Mouse (Mus musculus): ENCODE results near the gene Ccnb1. TPM values are rescaled to one million over a fixed set of nuclear protein-coding genes. Genes with fewer than 3 reads are reported as not detected.

Ccnb1 gene
- polyA plus RNA-seq, 1 experiment from 2014 or later = 278 TPM

- H3K4me1 ChIP-seq = no peaks in the 10 kb centered on the region
- WGBS = 73% methylated on average over 4 of the region's 4 CpGs
Measured at GRCm38 (mm10) chr13:100754186-100754585, 32.2 kb downstream of the Ccnb1 start.

GRCm38 (mm10) chr13:100753011-100753410 is 33.4 kb downstream of the Ccnb1 start:
- no peak overlapping the region for H3K27ac ChIP-seq (replicated peaks)
- ATAC-seq (ENCODE audit: low FRiP score, low read depth) = no peak
- 79% methylated on average over 6 of the region's 6 CpGs for WGBS

More at GRCm38 (mm10) chr13:100754186-100754585, 32.2 kb downstream of the Ccnb1 start:
- peaks cover under 1% of the 10 kb centered on the region; the same call in 1 of the 2 replicates for H3K36me3 ChIP-seq
- no peaks in the 10 kb centered on the region for H3K9me3 ChIP-seq
- no peak overlapping the region for H3K27ac ChIP-seq (replicated peaks)
- no peaks in the 10 kb centered on the region; the same call in 1 of the 2 replicates for H3K27me3 ChIP-seq
- no peak overlapping the region for H3K4me2 ChIP-seq (replicated peaks)
- ATAC-seq (ENCODE audit: low FRiP score, low read depth) = no peak
- H3K9ac ChIP-seq (replicated peaks) = no peak overlapping the region
- no peak overlapping the region for H3K4me3 ChIP-seq

GRCm38 (mm10) chr13:100752529-100752928 is 33.8 kb downstream of the Ccnb1 start:
- no peak overlapping the region for H3K4me3 ChIP-seq
- no peak for ATAC-seq (ENCODE audit: low FRiP score, low read depth)
- no peak overlapping the region for H3K4me2 ChIP-seq (replicated peaks)
- H3K27ac ChIP-seq (replicated peaks) = no peak overlapping the region
- H3K9ac ChIP-seq (replicated peaks) = no peak overlapping the region
- 94% methylated on average over 8 of the region's 8 CpGs for WGBS
- H3K27me3 ChIP-seq = no peaks in the 10 kb centered on the region; the same call in 1 of the 2 replicates
- no peaks in the 10 kb centered on the region for H3K9me3 ChIP-seq
- no peaks in the 10 kb centered on the region for H3K36me3 ChIP-seq
- no peaks in the 10 kb centered on the region for H3K4me1 ChIP-seq

More at GRCm38 (mm10) chr13:100753011-100753410, 33.4 kb downstream of the Ccnb1 start:
- Histone ChIP-seq H3K9ac (replicated peaks) (no peak overlapping the region), H3K27me3 (no peaks in the 10 kb centered on the region; the same call in 1 of the 2 replicates), H3K9me3 (no peaks in the 10 kb centered on the region), H3K36me3 (no peaks in the 10 kb centered on the region), H3K4me2 (replicated peaks) (no peak overlapping the region), H3K4me1 (no peaks in the 10 kb centered on the region), H3K4me3 (no peak overlapping the region)

- Histone ChIP-seq H3K27ac (replicated peaks) (no peak overlapping the region), H3K4me1 (no peaks in the 10 kb centered on the region), H3K4me3 (no peak overlapping the region), H3K9me3 (no peaks in the 10 kb centered on the region), H3K27me3 (no peaks in the 10 kb centered on the region; the same call in 1 of the 2 replicates), H3K9ac (replicated peaks) (no peak overlapping the region), H3K4me2 (replicated peaks) (no peak overlapping the region), H3K36me3 (no peaks in the 10 kb centered on the region)
- 86% methylated on average over 3 of the region's 3 CpGs for WGBS
- no peak for ATAC-seq (ENCODE audit: low FRiP score, low read depth)
Measured at GRCm38 (mm10) chr13:100751402-100751801, 35.0 kb downstream of the Ccnb1 start.

GRCm38 (mm10) chr13:100750799-100751198 is 35.6 kb downstream of the Ccnb1 start:
- Histone ChIP-seq H3K9me3 (no peaks in the 10 kb centered on the region), H3K9ac (replicated peaks) (no peak overlapping the region), H3K36me3 (no peaks in the 10 kb centered on the region), H3K27ac (replicated peaks) (no peak overlapping the region), H3K4me2 (replicated peaks) (no peak overlapping the region), H3K4me1 (no peaks in the 10 kb centered on the region), H3K4me3 (no peak overlapping the region), H3K27me3 (no peaks in the 10 kb centered on the region; the same call in 1 of the 2 replicates)
- no peak for ATAC-seq (ENCODE audit: low FRiP score, low read depth)
- 89% methylated on average over 5 of the region's 5 CpGs for WGBS

- Histone ChIP-seq H3K27me3 (no peaks in the 10 kb centered on the region; the same call in 1 of the 2 replicates), H3K9ac (replicated peaks) (no peak overlapping the region), H3K4me1 (no peaks in the 10 kb centered on the region; the same call in 1 of the 2 replicates), H3K4me2 (replicated peaks) (no peak overlapping the region), H3K9me3 (no peaks in the 10 kb centered on the region), H3K36me3 (no peaks in the 10 kb centered on the region), H3K27ac (replicated peaks) (no peak overlapping the region), H3K4me3 (no peak overlapping the region)
- ATAC-seq (ENCODE audit: low FRiP score, low read depth) = no peak
- WGBS = 46% methylated on average over 8 of the region's 8 CpGs
Measured at GRCm38 (mm10) chr13:100748638-100749037, 37.7 kb downstream of the Ccnb1 start.

- Histone ChIP-seq H3K27ac (replicated peaks) (no peak overlapping the region), H3K36me3 (no peaks in the 10 kb centered on the region), H3K9me3 (no peaks in the 10 kb centered on the region), H3K27me3 (no peaks in the 10 kb centered on the region; the same call in 1 of the 2 replicates), H3K4me1 (peaks cover 8% of the 10 kb centered on the region; the same call in 1 of the 2 replicates), H3K4me2 (replicated peaks) (no peak overlapping the region), H3K9ac (replicated peaks) (no peak overlapping the region), H3K4me3 (no peak overlapping the region)
- WGBS = 92% methylated on average over 3 of the region's 3 CpGs
- ATAC-seq (ENCODE audit: low FRiP score, low read depth) = no peak
Measured at GRCm38 (mm10) chr13:100746090-100746489, 40.3 kb downstream of the Ccnb1 start.

- Histone ChIP-seq H3K27me3 (no peaks in the 10 kb centered on the region), H3K36me3 (no peaks in the 10 kb centered on the region), H3K9me3 (no peaks in the 10 kb centered on the region), H3K27ac (replicated peaks) (peak within 1 kb of the TSS; percentile 93), H3K4me2 (replicated peaks) (peak within 1 kb of the TSS; percentile 54), H3K4me3 (peak within 1 kb of the TSS; percentile 87), H3K9ac (replicated peaks) (peak within 1 kb of the TSS; percentile 76), H3K4me1 (peaks cover 8% of the 10 kb centered on the region; the same call in 1 of the 2 replicates)
- WGBS = under 1% methylated on average over 52 of the region's 52 CpGs
- peak; percentile 97 for ATAC-seq (ENCODE audit: low FRiP score, low read depth)
Measured at GRCm38 (mm10) chr13:100744036-100744744, 42.2 kb downstream of the Ccnb1 start, which contains the start of gene Mrps36. Mrps36 (minus strand) TSS chr13:100744659.

GRCm38 (mm10) chr13:100743346-100744035 is 42.9 kb downstream of the Ccnb1 start:
- no peaks in the 10 kb centered on the region for H3K36me3 ChIP-seq
- no peaks in the 10 kb centered on the region for H3K9me3 ChIP-seq
- H3K9ac ChIP-seq (replicated peaks) = peak overlapping the region; percentile 76
- 68% methylated on average over 11 of the region's 11 CpGs for WGBS
- peak; percentile 41 for ATAC-seq (ENCODE audit: low FRiP score, low read depth)
- peaks cover 8% of the 10 kb centered on the region; the same call in 1 of the 2 replicates for H3K4me1 ChIP-seq
- peak overlapping the region; percentile 54 for H3K4me2 ChIP-seq (replicated peaks)
- H3K27ac ChIP-seq (replicated peaks) = peak overlapping the region; percentile 93
- peak overlapping the region; percentile 87 for H3K4me3 ChIP-seq
- H3K27me3 ChIP-seq = no peaks in the 10 kb centered on the region

- 93% methylated on average over 5 of the region's 5 CpGs for WGBS
Measured at GRCm38 (mm10) chr13:100742831-100743230, 43.5 kb downstream of the Ccnb1 start.

GRCm38 (mm10) chr13:100732756-100733155 is 53.6 kb downstream of the Ccnb1 start:
- no peak for ATAC-seq (ENCODE audit: low FRiP score, low read depth)
- Histone ChIP-seq H3K4me2 (replicated peaks) (no peak overlapping the region), H3K27ac (replicated peaks) (no peak overlapping the region), H3K36me3 (peaks cover 30% of the 10 kb centered on the region), H3K9me3 (no peaks in the 10 kb centered on the region), H3K4me1 (peaks cover 12% of the 10 kb centered on the region), H3K27me3 (no peaks in the 10 kb centered on the region), H3K4me3 (no peak overlapping the region), H3K9ac (replicated peaks) (no peak overlapping the region)
- WGBS = 91% methylated on average over 2 of the region's 2 CpGs

More at GRCm38 (mm10) chr13:100742831-100743230, 43.5 kb downstream of the Ccnb1 start:
- H3K4me2 ChIP-seq (replicated peaks) = no peak overlapping the region
- no peaks in the 10 kb centered on the region for H3K9me3 ChIP-seq
- no peaks in the 10 kb centered on the region for H3K27me3 ChIP-seq
- H3K36me3 ChIP-seq = 0 out of 2 replicates have a peak, but pooled peaks cover 4% of the 10 kb centered on the region
- H3K4me1 ChIP-seq = peaks cover 8% of the 10 kb centered on the region; the same call in 1 of the 2 replicates
- no peak overlapping the region for H3K27ac ChIP-seq (replicated peaks)
- no peak for ATAC-seq (ENCODE audit: low FRiP score, low read depth)
- no peak overlapping the region for H3K4me3 ChIP-seq
- H3K9ac ChIP-seq (replicated peaks) = no peak overlapping the region; the same call in 1 of the 2 replicates

Measured in midbrain, embryonic 12.5 days (tissue).